Mouse (Mus musculus) cerebellum, postnatal 36 days (tissue): Measurements from ENCODE around the gene Smchd1.

Experiments
- DNase-seq, 2 experiments: peaks; one replicate each; pipeline ENCODE4 v3.0.0; 2021 to 2022; ENCODE audit warnings: mixed read lengths in 2 of 2

Gene Smchd1

GRCm38 (mm10) chr17:71309711-71310485 lies 165.2 kb downstream of the Smchd1 start:
- no peak for DNase-seq

GRCm38 (mm10) chr17:71309141-71309540 lies 166.0 kb downstream of the Smchd1 start:
- DNase-seq: no peak

GRCm38 (mm10) chr17:71308296-71308695 lies 166.8 kb downstream of the Smchd1 start:
- no peak for DNase-seq

- no peak for DNase-seq
Measured at GRCm38 (mm10) chr17:71307251-71307790, 167.8 kb downstream of the Smchd1 start.

- no peak for DNase-seq
Measured at GRCm38 (mm10) chr17:71306716-71307115, 168.4 kb downstream of the Smchd1 start.

- no peak for DNase-seq
Measured at GRCm38 (mm10) chr17:71306091-71306490, 169.1 kb downstream of the Smchd1 start.

- no peak for DNase-seq
Measured at GRCm38 (mm10) chr17:71303444-71303843, 171.7 kb downstream of the Smchd1 start.

GRCm38 (mm10) chr17:71301413-71301812 lies 173.7 kb downstream of the Smchd1 start:
- DNase-seq: no peak

- no peak for DNase-seq
Measured at GRCm38 (mm10) chr17:71300338-71300737, 174.8 kb downstream of the Smchd1 start.

- DNase-seq: no peak
Measured at GRCm38 (mm10) chr17:71299879-71300278, 175.3 kb downstream of the Smchd1 start.

- DNase-seq: no peak
Measured at GRCm38 (mm10) chr17:71294570-71294969, 180.6 kb downstream of the Smchd1 start.
